Mouse (Mus musculus) C2C12 (cell line): ENCODE measurements around the gene Kcnd2.

Experiments
- CTCF ChIP-seq: IDR thresholded peaks from one replicate; pipeline ENCODE4 v1.5.1; 2011; ENCODE audit not compliant: control insufficient read depth, insufficient read depth, insufficient read length
- FOSL1 ChIP-seq: IDR thresholded peaks from one replicate; pipeline ENCODE4 v1.8.0; 2011; ENCODE audit warnings: mild to moderate bottlenecking, low read length; ENCODE audit not compliant: poor library complexity, insufficient read depth, severe bottlenecking
- MAX ChIP-seq: IDR thresholded peaks from one replicate; pipeline ENCODE4 v1.6.1; 2011; ENCODE audit warnings: mild to moderate bottlenecking, control low read depth
- USF1 ChIP-seq: IDR thresholded peaks from one replicate; pipeline ENCODE4 v1.6.1; 2011; ENCODE audit warnings: low read depth, mild to moderate bottlenecking, control low read depth, moderate library complexity

- TF ChIP-seq CTCF (no peak), MAX (no peak), FOSL1 (no peak), USF1 (no peak)
These were observed 94.9 kb downstream of the Kcnd2 start for GRCm38 (mm10) chr6:21310159-21310558.
